Mouse (Mus musculus): ENCODE data around the gene Lsamp.
A peak's percentile ranks its signal among the peaks of the same experiment; 100 is the strongest.

The Lsamp gene

GRCm38 (mm10) chr16:42102635-42103034, 2118.5 kb downstream of the Lsamp start:
- DNase-seq: peak; percentile 9 to 34

DNA sequence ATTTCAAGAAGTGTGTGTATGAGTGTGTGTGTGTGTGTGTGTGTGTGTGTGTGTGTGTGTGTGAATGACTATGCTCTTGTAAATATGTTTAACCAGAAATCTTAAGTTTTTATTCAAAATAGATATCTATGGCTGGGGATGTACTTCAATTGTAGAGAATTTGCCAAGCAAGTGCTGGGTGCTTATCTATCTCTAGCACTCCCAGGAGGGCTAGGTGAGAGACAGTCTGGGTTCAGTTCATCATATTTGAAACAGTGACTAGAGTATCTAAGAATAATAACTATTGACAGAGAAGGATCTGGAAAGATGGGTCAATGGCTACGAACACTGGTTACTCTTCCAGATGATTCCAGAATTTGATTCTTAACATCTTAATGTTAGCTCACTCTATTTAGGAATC, 2128.1 kb downstream of the Lsamp start:
- DNase-seq: no peak

GRCm38 (mm10) chr16:42113246-42113645, 2129.1 kb downstream of the Lsamp start:
- DNase-seq: no peak

- peak; percentile 58 to 60 for DNase-seq
These were observed 2137.6 kb downstream of the Lsamp start for GRCm38 (mm10) chr16:42121788-42122187.

- DNase-seq: no peak
These were observed 2139.7 kb downstream of the Lsamp start for GRCm38 (mm10) chr16:42123826-42124225.

GRCm38 (mm10) chr16:42126061-42126460, 2141.9 kb downstream of the Lsamp start:
- no peak for DNase-seq

- no peak for DNase-seq
These were observed 2163.0 kb downstream of the Lsamp start for GRCm38 (mm10) chr16:42147164-42147563.

GRCm38 (mm10) chr16:42149216-42149942, 2165.2 kb downstream of the Lsamp start:
- DNase-seq: no peak

DNA sequence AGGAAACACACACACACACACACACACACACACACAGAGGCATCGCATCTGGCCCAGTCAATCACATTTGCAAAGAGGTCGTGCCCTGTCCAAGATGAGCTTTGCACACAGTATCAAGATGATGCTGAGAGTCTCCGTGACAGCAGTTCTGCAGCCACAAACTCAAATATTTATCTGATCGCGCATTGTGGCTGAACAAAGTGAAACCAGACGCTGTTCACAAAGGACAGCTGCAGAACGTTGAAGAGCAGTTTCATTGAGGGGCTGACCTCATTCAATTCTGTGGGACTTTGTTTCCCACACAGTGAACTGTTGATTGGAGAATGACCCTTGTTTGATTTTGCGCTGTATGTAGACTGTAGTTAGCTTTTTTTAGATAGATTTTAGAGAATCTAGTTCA, 2168.5 kb downstream of the Lsamp start:
- no peak for DNase-seq

DNA sequence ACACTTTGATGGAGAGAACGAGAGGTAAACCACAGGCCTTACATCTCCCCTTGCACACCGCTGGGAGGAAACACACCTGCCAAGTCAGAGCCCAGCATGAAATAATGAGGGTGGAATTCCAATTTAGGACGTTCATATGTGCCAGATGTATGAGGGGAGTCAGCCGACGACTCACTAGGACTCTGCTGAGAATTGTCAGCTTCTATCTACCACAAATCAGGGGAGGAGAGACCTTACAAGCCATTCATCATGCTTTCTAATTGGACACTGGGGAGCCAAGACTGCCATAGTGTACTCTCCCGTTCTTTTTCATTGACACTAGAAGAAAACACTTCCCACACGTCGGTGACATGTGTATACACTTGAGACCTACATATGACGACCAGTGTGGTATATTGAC, 2173.7 kb downstream of the Lsamp start:
- DNase-seq: no peak

DNA sequence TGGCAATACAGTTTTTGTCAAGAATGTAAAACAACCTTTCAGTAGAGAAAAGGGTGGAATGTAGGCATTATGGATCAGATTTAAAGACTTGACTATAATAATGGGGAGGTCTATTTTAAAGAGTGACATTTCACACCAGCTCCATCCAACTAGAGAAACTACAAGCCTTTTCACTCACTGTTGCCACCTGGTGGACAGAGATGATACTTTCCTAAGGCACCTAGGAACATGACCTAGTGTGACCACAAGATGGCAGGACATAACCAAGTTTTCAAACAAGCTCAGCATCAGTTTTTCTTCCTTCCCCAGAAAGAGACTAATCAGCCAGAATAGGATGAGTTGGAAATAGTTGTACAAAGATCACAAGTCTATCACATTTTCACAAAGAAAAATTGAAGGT, 2180.8 kb downstream of the Lsamp start:
- peak; percentile 78 to 96 for DNase-seq

DNA sequence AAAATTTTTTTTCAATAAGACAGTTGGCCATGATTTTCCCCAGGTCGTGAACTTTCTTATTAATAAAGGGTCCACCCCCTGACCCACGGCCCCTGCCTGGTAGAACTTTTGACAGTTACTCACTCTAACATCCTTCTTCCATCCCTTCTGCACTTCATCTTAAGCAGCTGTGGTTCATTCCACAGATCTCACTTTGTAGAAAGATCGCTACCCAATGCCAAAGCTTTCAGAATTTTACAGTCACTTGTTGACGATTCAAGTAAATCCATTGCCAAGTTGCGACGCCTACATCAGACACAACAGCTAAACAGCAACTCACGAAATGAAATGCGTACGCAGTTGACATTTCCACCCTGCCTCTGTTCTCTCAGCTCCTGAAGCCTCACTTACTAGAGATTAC, 2184.1 kb downstream of the Lsamp start:
- DNase-seq: no peak

GRCm38 (mm10) chr16:42169447-42170140, 2185.4 kb downstream of the Lsamp start:
- peak; percentile 81 to 90 for DNase-seq

DNA sequence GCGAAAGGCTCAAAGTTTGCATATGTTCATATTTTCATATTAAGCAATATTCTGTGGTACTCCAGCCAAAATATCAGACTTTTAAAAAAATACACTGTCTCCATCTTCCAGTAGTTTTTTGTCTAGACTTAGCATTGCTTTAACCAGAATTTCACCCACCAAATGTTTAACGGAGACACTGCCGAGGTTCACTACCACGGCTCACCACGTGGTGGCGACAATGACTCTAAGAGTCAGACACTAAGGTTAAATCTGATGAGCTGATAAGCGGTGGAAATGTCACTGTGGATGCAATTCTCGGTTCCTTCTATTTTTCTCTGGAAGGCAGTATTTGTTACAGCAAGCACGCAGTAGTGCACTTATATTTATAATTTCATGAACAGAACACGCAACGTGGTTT, 2188.3 kb downstream of the Lsamp start:
- DNase-seq: peak; percentile 87 to 91

GRCm38 (mm10) chr16:42178866-42179265, 2194.7 kb downstream of the Lsamp start:
- DNase-seq: no peak

- peak in 1 of 2 experiments; percentile 1 for DNase-seq
These were observed 2195.9 kb downstream of the Lsamp start for GRCm38 (mm10) chr16:42180025-42180424.

DNA sequence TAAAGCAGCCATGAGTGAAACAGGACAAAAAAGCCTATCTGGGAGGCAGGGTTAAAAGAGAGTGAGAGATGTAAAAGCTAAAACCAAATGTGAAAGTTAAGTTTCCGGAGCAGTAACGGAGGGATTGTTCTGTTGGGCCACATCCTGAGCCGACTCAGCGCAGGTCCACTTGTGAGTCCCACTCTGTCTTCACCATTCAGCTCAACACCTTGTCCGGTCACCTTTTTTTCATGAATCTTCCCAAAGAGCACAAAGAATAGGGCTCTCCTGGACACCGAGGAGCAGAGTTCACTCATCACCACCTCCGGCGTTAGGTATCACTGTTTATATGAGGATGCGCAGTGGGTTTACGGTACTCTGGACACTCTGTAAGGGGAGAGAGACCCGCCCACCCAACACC, 2196.3 kb downstream of the Lsamp start:
- DNase-seq: peak in 1 of 2 experiments; percentile 1

- no peak for DNase-seq
These were observed 2205.4 kb downstream of the Lsamp start for GRCm38 (mm10) chr16:42189431-42190081.

DNA sequence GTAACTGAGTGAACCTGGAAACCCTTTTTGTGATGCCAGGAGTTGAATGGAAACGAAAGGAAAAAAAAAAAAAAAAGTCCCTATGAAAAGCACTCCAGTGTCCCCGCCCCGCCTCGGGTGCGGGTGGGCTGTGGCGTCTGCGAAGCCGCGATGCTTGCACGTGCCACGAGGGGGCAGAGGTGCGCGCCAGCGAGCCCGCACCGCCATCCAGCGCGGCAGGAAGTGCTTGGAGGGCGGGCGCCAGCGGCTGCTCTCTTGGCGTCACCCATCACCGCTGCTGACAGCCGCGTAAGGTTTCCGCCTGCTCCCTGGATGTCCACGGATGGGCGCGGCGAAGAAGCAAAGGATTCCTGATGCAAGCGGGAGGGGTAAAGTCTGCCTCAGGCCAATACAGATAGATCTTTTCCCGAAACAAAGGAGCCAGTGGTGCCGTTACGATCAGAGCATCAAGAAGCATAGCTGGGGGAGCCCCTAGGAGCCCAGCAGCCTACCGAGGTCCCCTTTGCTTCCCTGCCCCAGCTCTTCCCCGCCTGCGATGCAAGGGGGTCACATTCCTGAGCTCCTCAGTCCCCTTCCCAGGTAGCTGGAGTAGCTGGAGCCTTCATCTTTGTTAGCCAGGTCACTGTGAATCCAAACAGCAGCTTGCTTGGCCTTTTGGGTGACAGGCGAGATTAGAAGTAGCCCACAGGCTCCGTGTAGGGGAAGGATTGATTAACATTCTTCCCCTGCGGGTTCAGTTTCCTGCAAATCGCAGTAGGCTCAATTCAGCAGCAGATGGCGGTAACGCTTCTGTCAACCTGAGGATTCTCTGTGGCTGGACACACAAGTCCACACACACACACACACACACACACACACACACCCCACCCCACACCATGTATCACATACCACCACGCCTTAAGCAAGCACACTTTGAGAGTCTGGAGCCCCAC, 2206.2 kb downstream of the Lsamp start:
- DNase-seq: peak; percentile 86 to 90

Measured in cerebellum, postnatal 36 days (tissue).